Mouse (Mus musculus) erythroid progenitor cell, adult 5-6 weeks (primary cell): ENCODE data around the gene Olfm1. TPM values are rescaled to one million over a fixed set of nuclear protein-coding genes. Genes with fewer than 3 reads are reported as not detected.

Experiments used
- ATAC-seq: replicated peaks from 2 replicates; pipeline ENCODE4 v1.8.0; 2016; ENCODE audit warnings: moderate number of reproducible peaks, mild to moderate bottlenecking, moderate TSS enrichment, inconsistent platforms; ENCODE audit not compliant: poor library complexity, low FRiP score, severe bottlenecking
- total RNA-seq, 2 experiments: library from RNA; stranded (forward) in 1 of 2; stranded (reverse) in 1 of 2; fragments of 150-400 nt in 1 of 2; fragments of 186-747, 209-891 nt in 1 of 2; gene quantifications; 2 replicates each; pipeline versions ENCODE4 v1.2.3 to v1.2.4; 2015 to 2017; ENCODE audit warnings: low replicate concordance in 2 of 2

The Olfm1 gene
- total RNA-seq, 2 experiments from 2014 or later, result 7.1 TPM; not detected in 1

- ATAC-seq, result no peak
Observed at GRCm38 (mm10) chr2:28225906-28226305, 33.1 kb downstream of the Olfm1 start.

GRCm38 (mm10) chr2:28226971-28227370 lies 34.2 kb downstream of the Olfm1 start:
- no peak for ATAC-seq

- no peak for ATAC-seq
Observed at GRCm38 (mm10) chr2:28227589-28228191, 34.9 kb downstream of the Olfm1 start.

- ATAC-seq, result no peak
Observed at GRCm38 (mm10) chr2:28228364-28228763, 35.6 kb downstream of the Olfm1 start.

GRCm38 (mm10) chr2:28235129-28235528 lies 42.3 kb downstream of the Olfm1 start:
- no peak for ATAC-seq

GRCm38 (mm10) chr2:28236447-28236846 lies 43.7 kb downstream of the Olfm1 start:
- ATAC-seq, result no peak

GRCm38 (mm10) chr2:28239616-28240015 lies 46.8 kb downstream of the Olfm1 start:
- ATAC-seq, result no peak

- ATAC-seq, result no peak
Observed at GRCm38 (mm10) chr2:28240920-28241319, 48.1 kb downstream of the Olfm1 start.

- ATAC-seq, result no peak
Observed at GRCm38 (mm10) chr2:28241520-28242221, 48.9 kb downstream of the Olfm1 start.

- ATAC-seq, result no peak
Observed at GRCm38 (mm10) chr2:28242222-28242543, 49.4 kb downstream of the Olfm1 start.

- no peak for ATAC-seq
Observed at GRCm38 (mm10) chr2:28244667-28245395, 52.0 kb downstream of the Olfm1 start.

- no peak for ATAC-seq
Observed at GRCm38 (mm10) chr2:28246110-28246653, 53.4 kb downstream of the Olfm1 start.

GRCm38 (mm10) chr2:28247098-28247497 lies 54.3 kb downstream of the Olfm1 start:
- no peak for ATAC-seq

- ATAC-seq, result no peak
Observed at GRCm38 (mm10) chr2:28252554-28252953, 59.8 kb downstream of the Olfm1 start.

GRCm38 (mm10) chr2:28256029-28256428 lies 63.2 kb downstream of the Olfm1 start:
- no peak for ATAC-seq

- no peak for ATAC-seq
Observed at GRCm38 (mm10) chr2:28261438-28261837, 68.6 kb downstream of the Olfm1 start.

- no peak for ATAC-seq
Observed at GRCm38 (mm10) chr2:28267776-28268275, 75.0 kb downstream of the Olfm1 start.

GRCm38 (mm10) chr2:28270561-28270960 lies 77.8 kb downstream of the Olfm1 start:
- no peak for ATAC-seq

- no peak for ATAC-seq
Observed at GRCm38 (mm10) chr2:28272218-28272965, 79.6 kb downstream of the Olfm1 start.

GRCm38 (mm10) chr2:28274006-28274405 lies 81.2 kb downstream of the Olfm1 start:
- no peak for ATAC-seq
